Mouse (Mus musculus) spleen, adult 2 months (tissue): ENCODE results near the gene Cntd1.

Experiments
- CTCF ChIP-seq: fragments of 200-500 bp; IDR thresholded peaks from 2 replicates; pipeline ENCODE4 v1.5.1; 2011; ENCODE audit warnings: mild to moderate bottlenecking, inconsistent platforms; ENCODE audit not compliant: insufficient read depth, insufficient read length, insufficient replicate concordance; ENCODE audit errors: extremely low read depth
- POLR2A ChIP-seq: fragments of 200-500 bp; IDR thresholded peaks from 2 replicates; pipeline ENCODE4 v1.6.1; 2011; ENCODE audit warnings: low read depth, low read length, inconsistent platforms

GRCm38 (mm10) chr11:101262272-101262967 is 16.4 kb upstream of the Cntd1 start:
- TF ChIP-seq POLR2A, result no peak
- TF ChIP-seq CTCF, result no peak
